In genomic region chr5:142810710-142811599, GRCm38 (mm10) we compare ENCODE assay signal across 8 mouse cellular contexts. TPM values are rescaled to one million over a fixed set of nuclear protein-coding genes. Genes with fewer than 3 reads are reported as not detected.
A peak's percentile ranks its signal among the peaks of the same experiment; 100 is the strongest.
DNase-seq lines count a peak whose midpoint lies in the region; ATAC-seq and TF ChIP-seq lines count a peak whose summit lies in the region.

No protein-coding gene starts in this region.

- H3K4me2 ChIP-seq in heart, embryonic 11.5 days: peak overlapping the region; percentile 99
- H3K4me2 ChIP-seq in forebrain, embryonic 13.5 days: peak overlapping the region; percentile 98

- peaks cover 10% of the 10 kb centered on the region for H3K36me3 ChIP-seq in heart, embryonic 11.5 days (ENCODE audit: control insufficient read depth, insufficient read depth, low read length)
- H3K36me3 ChIP-seq in E14TG2a.4 (ENCODE audit: insufficient read depth, low read length): 0 out of 2 replicates have a peak, but pooled peaks cover 2% of the 10 kb centered on the region
- peaks cover 59% of the 10 kb centered on the region for H3K36me3 ChIP-seq in forebrain, embryonic 13.5 days (ENCODE audit: poor library complexity, severe bottlenecking)
- peaks cover 57% of the 10 kb centered on the region for H3K36me3 ChIP-seq in midbrain, embryonic 10.5 days

- H3K4me3 ChIP-seq in heart, embryonic 11.5 days (ENCODE audit: low read depth, low read length): peak overlapping the region; percentile 12
- H3K4me3 ChIP-seq in E14TG2a.4 (replicated peaks; ENCODE audit: low read length): peak overlapping the region; percentile 21; the same call in 1 of the 2 replicates
- peak overlapping the region; percentile 99 for H3K4me3 ChIP-seq in forebrain, embryonic 13.5 days
- peak overlapping the region; percentile 99 for H3K4me3 ChIP-seq in midbrain, embryonic 10.5 days

- H3K27ac ChIP-seq in heart, embryonic 11.5 days (ENCODE audit: low read depth, low read length): peak overlapping the region; percentile 29
- peak overlapping the region; percentile 100 for H3K27ac ChIP-seq in forebrain, embryonic 13.5 days
- H3K27ac ChIP-seq in midbrain, embryonic 10.5 days (replicated peaks): peak overlapping the region; percentile 100

- H3K4me1 ChIP-seq in heart, embryonic 11.5 days (ENCODE audit: control insufficient read depth, insufficient read depth, low read length): peaks cover 37% of the 10 kb centered on the region
- H3K4me1 ChIP-seq in E14TG2a.4 (replicated peaks; ENCODE audit: low read depth, low read length): peaks cover 77% of the 10 kb centered on the region
- H3K4me1 ChIP-seq in forebrain, embryonic 13.5 days: peaks cover 51% of the 10 kb centered on the region
- H3K4me1 ChIP-seq in midbrain, embryonic 10.5 days: peaks cover 55% of the 10 kb centered on the region

- ATAC-seq in heart, embryonic 11.5 days (replicated peaks; ENCODE audit: insufficient number of reproducible peaks, low FRiP score, low TSS enrichment): no peak
- ATAC-seq in forebrain, embryonic 13.5 days: no peak

- no peak for TF ChIP-seq CTCF in E14TG2a.4 (conservative IDR thresholded peaks at IDR 0.05; ENCODE audit: low read length)

- no peak for DNase-seq in heart, adult 18-20 months
- peak; percentile 78 for DNase-seq in midbrain, embryonic 10.5 days (ENCODE audit: low spot score)
- no peak for DNase-seq in cerebellum, adult 18-20 months
- no peak for DNase-seq in cerebellum, postnatal 10 days
- no peak for DNase-seq in cerebellum, adult 8-10 months

- H3K9me3 ChIP-seq in heart, embryonic 11.5 days (replicated peaks; ENCODE audit: control insufficient read depth, low read length): no peaks in the 10 kb centered on the region
- peaks cover 17% of the 10 kb centered on the region for H3K9me3 ChIP-seq in E14TG2a.4 (ENCODE audit: low read length)
- H3K9me3 ChIP-seq in forebrain, embryonic 13.5 days (replicated peaks): no peaks in the 10 kb centered on the region
- H3K9me3 ChIP-seq in midbrain, embryonic 10.5 days (replicated peaks): no peaks in the 10 kb centered on the region; the same call in 1 of the 2 replicates

- H3K9ac ChIP-seq in heart, embryonic 11.5 days (ENCODE audit: low read depth, low read length): peak overlapping the region; percentile 59
- peak overlapping the region; percentile 100 for H3K9ac ChIP-seq in forebrain, embryonic 13.5 days

- 34% methylated on average over 20 of the region's 20 CpGs for whole genome bisulfite sequencing in heart, embryonic 11.5 days (ENCODE audit: insufficient replicate concordance)
- 20% methylated on average over 20 of the region's 20 CpGs for WGBS in forebrain, embryonic 13.5 days
- 11% methylated on average over 20 of the region's 20 CpGs for WGBS in midbrain, embryonic 10.5 days

- no peaks in the 10 kb centered on the region for H3K27me3 ChIP-seq in heart, embryonic 11.5 days (ENCODE audit: control insufficient read depth, insufficient read depth, low read length)
- H3K27me3 ChIP-seq in E14TG2a.4 (ENCODE audit: insufficient read depth, low read length): peaks cover 49% of the 10 kb centered on the region
- no peaks in the 10 kb centered on the region for H3K27me3 ChIP-seq in forebrain, embryonic 13.5 days
- H3K27me3 ChIP-seq in midbrain, embryonic 10.5 days (ENCODE audit: low read depth, poor library complexity, severe bottlenecking): no peaks in the 10 kb centered on the region

RNA-seq across cellular contexts. Expression of gene Tnrc18, which starts 6.5 kb away (rescaled TPM):
- 23.5 and 24.4 TPM in 2 replicates for polyA plus RNA-seq in heart, embryonic 11.5 days (2014; fragmentation: Nextera tagmentation; extraction: Ambion mirVana)
- total RNA-seq in heart, adult 18-20 months (2021): 10 to 100 TPM; 39.2 to 48.2 TPM
- polyA plus RNA-seq in forebrain, embryonic 13.5 days (2015; fragmentation: Nextera tagmentation; extraction: Ambion mirVana): 34.7 and 35.9 TPM in 2 replicates
- polyA plus RNA-seq in midbrain, embryonic 10.5 days (2016; fragmentation: Nextera tagmentation; extraction: Ambion mirVana): 18.7 and 23.2 TPM in 2 replicates

Comparison
In these comparisons a context has a peak if more than half of its experiments do, and no peak if none do; other contexts are left out.
1. H3K27ac ChIP-seq: peak in every context shown above with its lines; median percentile 100 in forebrain, embryonic 13.5 days; 100 in midbrain, embryonic 10.5 days; 29 in heart, embryonic 11.5 days.
2. H3K4me3 ChIP-seq: peak in every context shown above with its lines; median percentile 99 in forebrain, embryonic 13.5 days; 99 in midbrain, embryonic 10.5 days; 21 in E14TG2a.4; 12 in heart, embryonic 11.5 days.